Mouse (Mus musculus) limb, embryonic 11.5 days (tissue): ENCODE measurements around the gene Tmed2. TPM values are rescaled to one million over a fixed set of nuclear protein-coding genes. Genes with fewer than 3 reads are reported as not detected.
"Not testable (repeated sequence)": the region's sequence is repeated elsewhere in the genome, so short reads cannot be mapped to it uniquely, and the experiment has no call there.

Experiments
- ATAC-seq: fragments of 200-750 bp; cut with Nextera tagmentation; 2 replicates; pipeline ENCODE4 v1.8.0; 2017; ENCODE audit warnings: low read depth; ENCODE audit not compliant: insufficient number of reproducible peaks, low FRiP score, low TSS enrichment
- DNase-seq: peaks from one replicate; pipeline ENCODE4 v3.0.0-alpha.2; 2015; ENCODE audit warnings: low spot score
- H3K27ac ChIP-seq: fragments of 300-500 bp; sonication (generic); replicated peaks from 2 replicates; pipeline ENCODE4 v1.5.1; 2014; ENCODE audit warnings: low read depth, mild to moderate bottlenecking, low read length
- H3K27me3 ChIP-seq: fragments of 300-500 bp; sonication (generic); 2 replicates; pipeline ENCODE4 v1.6.1; 2014; ENCODE audit warnings: mild to moderate bottlenecking, low read length, mixed read lengths; ENCODE audit not compliant: control insufficient read depth, insufficient read depth
- H3K36me3 ChIP-seq: fragments of 300-500 bp; sonication (generic); 2 replicates; pipeline ENCODE4 v1.6.1; 2014; ENCODE audit warnings: mild to moderate bottlenecking, low read length, moderate library complexity, mixed read lengths; ENCODE audit not compliant: control insufficient read depth, insufficient read depth
- H3K4me1 ChIP-seq: fragments of 300-500 bp; sonication (generic); 2 replicates; pipeline ENCODE4 v1.6.1; 2014; ENCODE audit warnings: low read length, mixed read lengths; ENCODE audit not compliant: control insufficient read depth, insufficient read depth
- H3K4me2 ChIP-seq: fragments of 300-500 bp; sonication (generic); 2 replicates; pipeline ENCODE4 v1.6.1; 2014; ENCODE audit warnings: low read depth, mild to moderate bottlenecking, moderate library complexity; ENCODE audit not compliant: severe bottlenecking
- H3K4me3 ChIP-seq: fragments of 300-500 bp; sonication (generic); 2 replicates; pipeline ENCODE4 v1.5.1; 2014; ENCODE audit warnings: low read depth, low read length
- H3K9ac ChIP-seq: fragments of 300-500 bp; sonication (generic); 2 replicates; pipeline ENCODE4 v1.6.1; 2014; ENCODE audit warnings: mild to moderate bottlenecking, low read length
- H3K9me3 ChIP-seq: fragments of 300-500 bp; sonication (generic); 2 replicates; pipeline ENCODE4 v1.6.1; 2016; ENCODE audit warnings: low read length; ENCODE audit not compliant: control insufficient read depth
- WGBS: fragments of 180-500 bp; shearing (Covaris S2); extraction: QIAGEN DNeasy Blood & Tissue Kit; methylation state at CpG from one replicate; pipeline ENCODE4 v1.1.7; 2014; 5-methylcytosine and 5-hydroxymethylcytosine counted together
- polyA plus RNA-seq: library from polyadenylated mRNA; unstranded; fragments of >200 nt; fragmentation: Nextera tagmentation; extraction: Ambion mirVana; gene quantifications from 2 replicates; pipeline ENCODE4 v1.2.1, GENCODE M21; 2014

The Tmed2 gene
- polyA plus RNA-seq, 1 experiment from 2014 or later = 517 TPM

GRCm38 (mm10) chr5:124500037-124500436 lies 40.5 kb upstream of the Tmed2 start:
- not testable (repeated sequence) for DNase-seq, H3K27ac ChIP-seq, H3K9me3 ChIP-seq, ATAC-seq, H3K4me2 ChIP-seq, H3K4me1 ChIP-seq, H3K27me3 ChIP-seq, H3K4me3 ChIP-seq, H3K9ac ChIP-seq, H3K36me3 ChIP-seq
- 91% methylated on average over 2 of the region's 4 CpGs for WGBS

GRCm38 (mm10) chr5:124500573-124500972 lies 39.9 kb upstream of the Tmed2 start:
- 93% methylated on average over 3 of the region's 3 CpGs for WGBS
- H3K9ac ChIP-seq = no peak overlapping the region
- H3K4me2 ChIP-seq = no peak overlapping the region
- peaks cover 6% of the 10 kb centered on the region; the same call in 1 of the 2 replicates for H3K36me3 ChIP-seq
- H3K4me3 ChIP-seq = no peak overlapping the region
- no peaks in the 10 kb centered on the region for H3K27me3 ChIP-seq
- H3K27ac ChIP-seq = no peak overlapping the region
- DNase-seq = no peak
- no peaks in the 10 kb centered on the region for H3K4me1 ChIP-seq
- no peaks in the 10 kb centered on the region for H3K9me3 ChIP-seq
- no peak for ATAC-seq

GRCm38 (mm10) chr5:124501541-124501940 lies 39.0 kb upstream of the Tmed2 start:
- H3K9me3 ChIP-seq = no peaks in the 10 kb centered on the region
- no peak overlapping the region for H3K9ac ChIP-seq
- no peaks in the 10 kb centered on the region for H3K27me3 ChIP-seq
- no peaks in the 10 kb centered on the region for H3K4me1 ChIP-seq
- no peak overlapping the region for H3K27ac ChIP-seq
- WGBS = 87% methylated on average over 10 of the region's 10 CpGs
- H3K4me2 ChIP-seq = no peak overlapping the region
- H3K4me3 ChIP-seq = no peak overlapping the region
- DNase-seq (no peak), ATAC-seq (no peak)
- peaks cover 6% of the 10 kb centered on the region; the same call in 1 of the 2 replicates for H3K36me3 ChIP-seq

GRCm38 (mm10) chr5:124503742-124504141 lies 36.8 kb upstream of the Tmed2 start:
- Histone ChIP-seq H3K9me3 (no peaks in the 10 kb centered on the region), H3K9ac (no peak overlapping the region), H3K27me3 (no peaks in the 10 kb centered on the region), H3K36me3 (peaks cover 6% of the 10 kb centered on the region; the same call in 1 of the 2 replicates), H3K4me3 (no peak overlapping the region), H3K27ac (no peak overlapping the region), H3K4me1 (no peaks in the 10 kb centered on the region), H3K4me2 (no peak overlapping the region)
- DNase-seq (no peak), ATAC-seq (no peak)
- 60% methylated on average over 14 of the region's 14 CpGs for WGBS

GRCm38 (mm10) chr5:124505235-124505634 lies 35.3 kb upstream of the Tmed2 start:
- Histone ChIP-seq H3K4me2 (no peak overlapping the region), H3K4me3 (no peak overlapping the region), H3K27me3 (no peaks in the 10 kb centered on the region), H3K4me1 (no peaks in the 10 kb centered on the region), H3K9me3 (no peaks in the 10 kb centered on the region), H3K9ac (no peak overlapping the region), H3K27ac (no peak overlapping the region), H3K36me3 (peaks cover 9% of the 10 kb centered on the region)
- ATAC-seq (no peak), DNase-seq (no peak)
- 96% methylated on average over 4 of the region's 4 CpGs for WGBS

GRCm38 (mm10) chr5:124506731-124507359 lies 33.6 kb upstream of the Tmed2 start:
- Histone ChIP-seq H3K27ac (no peak overlapping the region), H3K4me1 (no peaks in the 10 kb centered on the region), H3K9me3 (no peaks in the 10 kb centered on the region), H3K4me2 (no peak overlapping the region), H3K4me3 (no peak overlapping the region), H3K27me3 (no peaks in the 10 kb centered on the region), H3K9ac (no peak overlapping the region), H3K36me3 (peaks cover 3% of the 10 kb centered on the region; the same call in 1 of the 2 replicates)
- ATAC-seq = no peak; the same call in 1 of the 2 replicates
- no peak for DNase-seq
- 65% methylated on average over 10 of the region's 10 CpGs for WGBS

GRCm38 (mm10) chr5:124509200-124509599 lies 31.3 kb upstream of the Tmed2 start:
- no peak overlapping the region for H3K9ac ChIP-seq
- H3K4me1 ChIP-seq = no peaks in the 10 kb centered on the region
- peaks cover 9% of the 10 kb centered on the region for H3K36me3 ChIP-seq
- ATAC-seq (no peak), DNase-seq (no peak)
- H3K9me3 ChIP-seq = no peaks in the 10 kb centered on the region
- no peak overlapping the region for H3K27ac ChIP-seq
- H3K27me3 ChIP-seq = no peaks in the 10 kb centered on the region
- H3K4me3 ChIP-seq = no peak overlapping the region
- H3K4me2 ChIP-seq = no peak overlapping the region
- WGBS = 94% methylated on average over 6 of the region's 6 CpGs

- no peak for DNase-seq
- no peak for ATAC-seq
- Histone ChIP-seq H3K4me2 (no peak overlapping the region), H3K9me3 (no peaks in the 10 kb centered on the region), H3K36me3 (peaks cover 9% of the 10 kb centered on the region), H3K27me3 (no peaks in the 10 kb centered on the region), H3K4me3 (no peak overlapping the region), H3K27ac (no peak overlapping the region), H3K4me1 (no peaks in the 10 kb centered on the region), H3K9ac (no peak overlapping the region)
- WGBS = 77% methylated on average over 12 of the region's 12 CpGs
Observed at GRCm38 (mm10) chr5:124509742-124510237, 30.7 kb upstream of the Tmed2 start.
